Mouse (Mus musculus): ENCODE data around the gene Fcgr1.
A peak's percentile ranks its signal among the peaks of the same experiment; 100 is the strongest.
"Not testable (repeated sequence)": the region's sequence is repeated elsewhere in the genome, so short reads cannot be mapped to it uniquely, and the experiment has no call there.

Gene Fcgr1

DNA sequence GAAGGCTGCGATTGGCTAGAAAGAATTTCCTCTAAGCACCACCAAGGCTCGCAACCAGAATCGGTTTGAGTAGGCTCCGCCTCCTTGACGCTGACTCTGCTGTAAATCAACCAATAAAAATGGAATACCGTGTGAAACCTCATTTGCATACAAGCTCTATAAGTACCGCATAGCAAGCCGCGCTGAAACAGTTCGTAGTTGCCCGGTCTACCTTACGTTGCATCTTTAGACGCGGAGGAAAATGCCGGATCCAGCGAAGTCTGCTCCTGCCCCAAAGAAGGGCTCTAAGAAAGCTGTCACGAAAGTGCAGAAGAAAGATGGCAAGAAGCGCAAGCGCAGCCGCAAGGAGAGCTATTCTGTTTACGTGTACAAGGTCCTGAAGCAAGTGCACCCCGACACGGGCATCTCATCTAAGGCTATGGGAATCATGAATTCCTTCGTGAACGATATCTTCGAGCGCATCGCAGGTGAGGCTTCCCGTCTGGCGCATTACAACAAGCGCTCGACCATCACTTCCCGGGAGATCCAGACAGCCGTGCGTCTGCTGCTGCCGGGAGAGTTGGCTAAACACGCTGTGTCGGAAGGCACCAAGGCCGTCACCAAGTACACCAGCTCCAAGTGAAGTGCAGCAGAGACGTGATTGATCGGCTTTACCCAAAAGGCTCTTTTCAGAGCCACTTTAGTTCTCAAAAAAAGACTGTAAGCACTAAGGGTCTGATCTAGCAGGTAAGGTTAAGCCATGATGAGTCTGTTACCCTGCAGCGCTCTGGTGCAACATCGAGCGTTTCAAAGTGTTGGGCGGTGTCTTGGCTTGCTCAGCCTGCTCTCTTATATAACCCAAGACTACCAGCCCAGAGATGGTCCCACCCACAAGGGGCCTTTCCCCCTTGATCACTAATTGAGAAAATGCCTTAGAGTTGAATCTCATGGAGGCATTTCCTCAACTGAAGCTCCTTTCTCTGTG is 24.0 kb downstream of the Fcgr1 start, which contains the start of gene Hist2h2bb:
Gene Hist2h2bb, plus strand, starts transcription at position 242 of the 964 bp plus-strand sequence.
- peak; percentile 85 for DNase-seq (ENCODE audit: low spot score)

DNA sequence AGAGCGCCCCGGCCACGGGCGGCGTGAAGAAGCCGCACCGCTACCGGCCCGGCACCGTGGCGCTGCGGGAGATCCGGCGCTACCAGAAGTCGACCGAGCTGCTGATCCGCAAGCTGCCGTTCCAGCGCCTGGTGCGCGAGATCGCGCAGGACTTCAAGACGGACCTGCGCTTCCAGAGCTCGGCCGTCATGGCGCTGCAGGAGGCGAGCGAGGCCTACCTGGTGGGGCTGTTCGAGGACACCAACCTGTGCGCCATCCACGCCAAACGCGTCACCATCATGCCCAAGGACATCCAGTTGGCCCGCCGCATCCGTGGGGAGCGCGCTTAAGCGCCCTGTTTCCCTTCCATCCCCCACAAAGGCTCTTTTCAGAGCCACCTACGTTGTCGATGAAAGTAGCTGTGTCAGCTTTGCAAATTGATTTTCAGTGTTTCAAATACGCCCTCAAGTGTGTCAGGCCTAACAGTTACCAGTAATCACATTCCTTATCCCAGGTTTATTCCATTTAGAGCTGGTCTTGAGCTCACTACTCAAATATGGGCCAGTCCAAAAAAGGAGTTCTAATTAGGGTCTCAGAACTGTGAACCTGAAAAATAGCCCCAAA is 24.9 kb downstream of the Fcgr1 start:
- DNase-seq (ENCODE audit: low spot score), result not testable (repeated sequence)

DNA sequence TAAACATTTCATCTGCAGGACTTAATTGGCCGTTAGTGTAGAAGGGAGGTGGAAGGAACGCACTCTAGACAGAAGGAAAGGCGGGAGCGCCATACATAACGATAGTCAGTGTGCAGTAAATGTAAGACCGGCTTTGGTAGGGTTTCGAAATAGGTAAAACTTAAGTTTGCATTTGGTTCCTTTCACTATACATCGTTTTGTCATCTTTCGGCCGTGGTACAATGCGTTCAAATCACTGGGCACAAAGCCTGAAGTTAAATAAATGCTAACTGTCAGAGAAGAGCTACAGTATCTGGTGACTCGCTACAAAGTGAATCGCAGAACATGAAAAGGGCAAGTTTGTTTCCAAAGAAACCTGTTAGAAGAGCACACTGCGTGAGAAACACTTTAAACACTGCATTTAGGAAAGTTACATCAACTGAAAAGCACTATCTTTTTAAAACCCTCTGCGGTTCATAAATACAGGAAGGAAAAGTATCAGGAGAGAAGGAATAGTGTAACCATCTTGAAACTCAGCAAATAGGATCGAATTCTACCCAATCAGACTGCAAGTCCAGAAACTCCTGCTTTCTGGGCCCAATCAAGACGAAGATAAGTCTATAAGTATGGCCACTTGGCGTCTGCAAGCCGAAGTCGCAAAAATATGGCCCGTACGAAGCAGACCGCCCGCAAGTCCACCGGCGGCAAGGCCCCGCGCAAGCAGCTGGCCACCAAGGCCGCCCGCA is 25.6 kb downstream of the Fcgr1 start, which contains the start of gene Hist2h3b:
Gene Hist2h3b, plus strand, starts transcription at position 604 of the 725 bp plus-strand sequence.
- peak; percentile 88 for DNase-seq (ENCODE audit: low spot score)

DNA sequence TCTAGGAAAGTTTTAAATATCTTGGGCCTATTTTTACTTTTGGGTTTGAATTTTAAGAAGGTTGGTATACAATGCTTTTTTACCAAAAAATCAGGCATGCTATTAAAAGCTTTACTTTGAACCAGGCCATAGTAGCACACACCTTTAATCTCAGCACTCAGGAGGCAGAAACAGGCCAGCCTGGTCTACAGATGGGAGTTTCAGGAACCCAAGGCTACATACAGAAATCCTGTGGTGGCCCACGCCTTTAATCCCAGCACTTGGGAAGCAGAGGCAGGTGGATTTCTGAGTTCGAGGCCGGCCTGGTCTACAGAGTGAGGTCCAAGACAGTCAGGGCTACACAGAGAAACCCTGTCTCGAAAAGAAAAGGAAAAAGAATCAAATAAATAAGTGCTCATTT is 26.2 kb downstream of the Fcgr1 start:
- no peak for DNase-seq (ENCODE audit: low spot score)

DNA sequence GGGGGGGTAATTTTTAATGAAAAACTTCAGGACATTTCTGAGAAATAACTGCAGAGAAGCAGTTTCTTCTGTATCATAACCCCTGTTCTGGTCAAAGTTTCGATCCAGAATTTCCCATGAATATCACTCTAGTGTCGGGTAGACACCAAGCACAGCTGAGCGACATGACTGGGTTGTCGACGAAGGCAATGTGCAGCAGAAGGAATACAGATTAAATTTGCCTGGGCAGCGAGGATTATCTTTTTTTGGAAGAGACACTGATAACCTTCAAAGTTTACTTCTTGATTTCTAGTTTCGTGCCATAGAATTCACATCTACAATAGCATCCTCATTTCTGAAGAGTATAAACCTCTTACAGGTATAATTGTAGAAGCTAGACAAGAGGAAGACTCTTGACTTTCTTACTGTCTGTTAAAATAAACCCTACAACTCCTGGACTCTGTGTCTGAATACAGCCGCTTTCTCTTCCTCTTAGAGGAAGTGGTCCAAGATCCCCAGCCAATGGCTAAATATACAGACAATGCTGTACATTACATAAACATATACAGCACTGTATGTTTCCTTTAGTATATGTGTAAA is 27.5 kb downstream of the Fcgr1 start:
- no peak for DNase-seq (ENCODE audit: low spot score)

DNA sequence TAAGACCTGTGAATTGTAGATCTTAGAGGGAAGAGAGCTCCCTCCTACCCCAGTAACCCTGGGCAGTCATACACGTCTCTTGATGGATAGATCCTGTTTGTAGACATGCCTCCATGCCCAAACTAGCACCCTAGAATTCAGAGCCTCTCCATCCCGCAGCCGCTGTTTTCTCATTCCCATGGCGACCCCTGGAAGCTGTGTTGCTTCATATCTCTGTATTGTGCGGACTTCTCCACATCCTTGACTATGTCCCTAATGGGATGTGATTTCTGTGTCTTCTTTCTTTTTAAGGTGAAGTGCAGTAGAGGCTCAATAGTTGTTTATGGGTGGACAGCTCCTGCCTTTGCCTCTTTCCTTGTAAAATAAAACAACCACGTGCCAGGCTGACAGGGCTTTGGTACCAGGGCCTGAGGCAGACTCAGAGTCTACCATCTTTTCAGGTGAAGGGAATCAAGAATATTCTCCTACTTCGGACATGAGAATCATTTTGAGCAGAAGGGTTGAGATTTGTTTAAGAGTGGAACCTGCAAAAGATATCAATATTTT is 29.3 kb downstream of the Fcgr1 start:
- DNase-seq (ENCODE audit: low spot score), result no peak

DNA sequence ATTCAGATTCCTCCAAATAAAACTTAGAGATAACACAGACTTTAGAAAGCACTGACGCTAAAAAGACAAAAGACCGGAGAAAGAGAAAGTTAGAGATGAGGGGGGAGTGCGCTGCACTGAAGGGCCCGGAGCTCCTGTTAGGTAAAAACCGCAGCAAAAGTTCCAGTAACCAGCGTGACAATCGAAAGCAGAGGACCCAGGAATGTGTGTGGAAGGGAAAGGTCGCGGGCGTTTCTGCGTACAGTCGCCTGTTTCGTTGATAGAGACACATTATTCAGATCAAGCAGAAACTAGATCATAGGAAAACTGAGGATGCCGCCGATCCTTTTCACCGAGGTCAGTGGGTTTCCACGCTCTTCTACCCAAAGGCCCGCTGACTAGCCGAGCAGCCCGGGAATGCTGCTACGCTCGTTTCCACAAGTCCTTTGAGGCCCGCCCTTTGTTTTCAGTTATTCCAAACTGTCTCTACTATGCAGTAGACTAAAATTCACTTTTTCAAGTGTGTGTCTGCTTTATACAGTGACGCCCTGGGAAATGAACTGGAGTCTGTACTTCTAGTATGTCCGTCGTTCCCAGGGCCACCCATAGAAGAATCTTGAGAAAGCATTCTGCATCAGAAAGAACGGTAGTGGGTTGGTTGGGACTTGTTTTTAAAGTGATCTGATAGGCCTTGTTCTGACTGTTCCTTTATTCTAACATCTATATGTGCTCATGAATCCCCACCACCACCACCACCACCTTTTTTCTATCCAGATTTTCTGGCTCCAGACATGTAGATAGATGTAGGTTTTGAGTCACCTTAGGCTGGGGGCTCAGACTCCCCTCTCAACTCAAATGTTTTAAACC is 30.0 kb downstream of the Fcgr1 start:
- DNase-seq (ENCODE audit: low spot score), result no peak

DNA sequence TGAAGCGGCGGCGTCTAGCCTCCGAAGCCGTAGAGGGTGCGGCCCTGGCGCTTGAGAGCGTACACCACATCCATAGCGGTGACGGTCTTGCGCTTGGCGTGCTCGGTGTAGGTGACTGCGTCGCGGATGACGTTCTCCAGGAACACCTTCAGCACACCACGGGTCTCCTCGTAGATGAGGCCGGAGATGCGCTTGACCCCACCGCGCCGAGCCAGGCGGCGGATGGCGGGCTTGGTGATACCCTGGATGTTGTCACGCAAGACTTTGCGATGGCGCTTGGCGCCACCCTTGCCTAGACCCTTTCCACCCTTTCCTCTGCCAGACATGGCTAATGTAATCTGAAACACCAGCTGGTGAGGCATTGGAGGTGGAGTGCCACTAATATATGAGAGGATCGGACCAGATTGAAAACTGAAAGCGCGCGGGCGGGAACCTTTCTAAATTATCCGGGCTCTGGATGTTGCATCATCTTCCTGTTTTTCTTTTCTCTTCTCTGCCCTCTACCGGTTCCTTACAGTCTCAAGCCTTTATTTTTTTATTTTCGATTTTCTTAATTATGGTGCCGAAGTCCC is 30.7 kb downstream of the Fcgr1 start, which contains the start of gene Hist2h4:
Gene Hist2h4, minus strand, starts transcription at position 333 of the 572 bp plus-strand sequence.
- peak; percentile 96 for DNase-seq (ENCODE audit: low spot score)

DNA sequence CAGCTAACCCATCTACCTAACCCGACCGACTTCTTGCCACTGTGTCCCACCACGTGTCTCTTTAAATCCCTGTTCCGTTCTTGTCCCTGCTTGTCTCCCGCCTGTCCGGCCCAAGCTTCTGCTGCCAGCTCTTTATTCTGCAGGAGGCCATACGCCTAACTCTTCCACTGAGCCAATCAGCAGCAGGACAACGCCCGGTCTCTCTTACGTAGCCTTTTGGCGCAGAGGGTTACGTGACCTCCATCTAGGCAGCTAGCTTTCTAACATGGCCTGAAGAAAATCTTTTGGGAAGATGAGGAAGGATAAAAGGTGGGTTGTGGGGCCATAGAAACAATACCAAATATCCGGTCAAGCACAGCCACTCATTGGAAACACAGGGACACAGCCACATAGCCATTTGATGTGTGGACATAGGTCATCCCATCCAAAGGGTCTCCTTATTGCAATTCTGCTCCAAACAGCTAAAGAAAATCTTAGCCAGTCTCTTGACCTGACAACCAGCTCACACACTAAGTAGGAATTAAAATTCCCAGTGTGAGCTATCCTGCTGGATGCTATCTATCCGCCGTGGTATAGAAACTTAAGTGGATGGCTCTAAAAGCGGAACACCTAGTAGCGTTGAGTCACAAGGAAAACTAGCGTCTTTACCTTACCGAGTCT is 31.4 kb downstream of the Fcgr1 start:
- no peak for DNase-seq (ENCODE audit: low spot score)

DNA sequence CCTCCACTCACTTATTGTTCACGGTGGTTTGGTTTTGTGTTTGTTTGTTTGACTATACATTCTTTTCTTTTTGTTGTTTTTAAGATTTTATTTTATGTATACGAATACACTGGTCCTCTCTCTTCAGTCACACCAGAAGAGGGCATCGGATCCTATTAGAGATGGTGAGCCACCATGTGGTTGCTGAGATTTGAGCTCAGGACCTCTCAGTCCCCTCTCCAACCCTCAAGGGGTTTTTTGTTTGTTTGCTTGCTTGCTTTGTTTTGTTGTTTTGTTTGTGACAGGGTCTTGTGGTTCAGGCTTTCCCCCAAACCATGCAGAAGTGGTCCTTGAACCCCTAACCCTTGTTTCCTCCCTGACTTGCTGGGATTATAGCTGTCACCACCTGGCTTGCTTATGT is 32.1 kb downstream of the Fcgr1 start:
- no peak for DNase-seq (ENCODE audit: low spot score)

DNA sequence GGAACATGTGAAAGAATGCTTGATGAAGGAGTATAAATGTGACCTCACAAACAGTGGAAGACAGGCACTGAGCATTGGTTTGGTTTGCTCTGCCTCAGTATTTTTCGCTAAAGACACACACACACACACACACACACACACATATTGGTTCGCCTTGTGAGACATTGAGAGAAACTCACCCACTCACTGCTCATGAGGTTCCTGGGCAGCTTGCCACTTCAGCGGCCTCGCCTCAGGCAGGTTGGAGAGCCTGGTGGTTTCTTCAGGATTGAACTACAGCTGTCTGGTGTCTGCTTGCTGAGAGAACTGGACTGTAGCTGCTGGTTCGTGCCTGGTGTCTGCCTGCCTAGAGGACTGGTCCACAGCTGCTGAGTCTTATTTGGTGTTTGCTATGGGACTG is 33.5 kb downstream of the Fcgr1 start:
- DNase-seq (ENCODE audit: low spot score), result no peak

DNA sequence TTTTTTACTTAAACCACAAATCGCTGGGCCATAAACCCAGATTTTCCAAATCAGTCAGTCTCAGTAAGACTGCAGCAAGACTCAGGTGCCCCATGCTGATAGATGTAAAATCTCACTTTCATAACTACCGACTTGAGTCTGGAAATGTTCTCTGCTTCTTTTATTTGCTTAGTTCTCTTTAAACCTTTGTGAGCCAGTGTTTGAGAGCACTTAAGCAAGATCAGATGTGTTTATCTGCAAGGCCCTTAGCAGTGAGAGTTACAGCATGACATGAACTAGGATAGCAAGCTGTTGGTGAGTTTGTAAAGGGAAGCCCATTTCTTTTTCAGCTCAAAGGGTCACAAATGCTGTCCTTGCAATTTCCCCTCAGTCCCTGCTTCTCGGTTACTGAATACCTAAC is 36.6 kb downstream of the Fcgr1 start:
- DNase-seq (ENCODE audit: low spot score), result no peak

DNA sequence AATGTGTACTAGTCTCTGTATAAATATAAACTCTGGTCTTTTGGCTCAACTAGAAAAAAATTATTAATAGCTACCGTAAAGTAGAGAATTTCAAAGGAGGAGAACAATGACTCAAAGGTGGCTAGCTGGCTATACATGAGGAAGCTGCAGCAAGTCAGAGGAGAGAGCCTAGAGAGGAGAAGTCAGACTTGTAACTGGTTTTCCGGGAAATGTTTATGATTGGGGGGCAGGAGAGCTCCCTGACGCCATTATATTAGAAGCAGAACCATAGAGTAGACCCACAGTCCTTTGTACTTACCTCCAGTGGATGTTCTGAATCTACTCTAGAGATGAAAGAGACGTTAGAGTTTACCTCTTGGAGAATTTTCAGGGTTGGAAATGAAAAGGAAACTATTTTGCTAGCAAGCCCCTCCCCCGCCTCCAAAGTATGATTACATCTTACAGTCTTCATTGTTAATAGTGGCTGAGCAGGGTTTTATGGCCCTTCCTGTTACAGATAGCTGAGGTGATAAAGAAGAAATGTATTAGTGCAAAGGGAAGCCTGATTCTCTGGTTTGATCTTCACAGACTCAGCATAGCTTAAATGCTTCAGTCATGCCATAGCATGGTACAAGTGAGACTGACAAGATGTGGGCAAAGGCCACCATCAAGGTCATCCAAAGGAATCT is 37.7 kb downstream of the Fcgr1 start:
- no peak for DNase-seq (ENCODE audit: low spot score)

DNA sequence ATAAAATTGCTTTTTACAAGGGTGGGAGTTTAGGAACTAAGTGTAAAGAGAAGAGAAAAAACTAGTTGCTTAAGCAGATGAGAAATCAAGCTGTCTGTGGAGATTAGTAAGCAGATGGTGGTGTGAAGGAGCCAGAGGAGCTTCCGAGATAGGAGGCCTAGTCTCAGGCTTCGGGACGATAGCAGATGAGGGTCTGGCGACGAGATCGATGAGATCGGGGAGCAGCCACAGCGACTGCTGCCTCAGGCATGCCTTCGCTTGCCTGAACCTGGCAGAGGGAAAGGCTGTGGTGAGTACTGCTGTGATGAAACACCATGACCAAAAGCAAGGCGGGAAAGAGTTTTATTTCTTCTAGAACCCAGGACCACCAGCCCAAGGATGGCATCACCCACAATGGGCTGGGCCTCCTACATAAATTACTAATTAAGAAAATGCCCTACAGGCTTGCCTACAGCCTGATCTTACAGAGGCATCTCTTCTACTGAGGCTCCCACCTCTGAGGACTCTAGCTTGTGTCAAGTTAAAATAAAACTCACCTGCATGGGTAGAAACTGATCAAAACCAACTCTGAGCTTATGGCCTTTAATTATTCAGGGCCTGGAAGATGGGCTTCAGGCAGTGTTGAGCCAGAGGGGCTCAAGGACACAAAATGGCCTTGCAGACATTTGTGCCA is 39.0 kb downstream of the Fcgr1 start:
- no peak for DNase-seq (ENCODE audit: low spot score)

DNA sequence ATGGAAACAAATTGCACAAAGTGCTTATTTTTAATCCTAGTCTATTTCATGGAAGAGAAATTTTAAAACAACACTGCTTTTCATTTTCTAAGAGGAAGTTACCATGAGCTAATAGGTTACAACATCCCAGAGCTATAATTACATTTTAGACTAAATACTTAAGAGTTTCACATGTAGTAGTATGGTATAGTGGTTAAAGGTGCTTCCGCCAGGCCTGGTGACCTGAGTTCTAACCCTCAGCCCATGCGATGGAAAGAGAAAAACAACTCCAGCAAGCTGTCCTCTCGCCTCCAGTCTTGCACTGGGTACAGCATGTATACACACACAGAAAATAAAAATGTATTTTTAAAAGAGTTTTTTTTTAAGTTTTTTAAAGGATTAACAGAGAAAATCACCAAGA is 42.0 kb downstream of the Fcgr1 start:
- no peak for DNase-seq (ENCODE audit: low spot score)

DNA sequence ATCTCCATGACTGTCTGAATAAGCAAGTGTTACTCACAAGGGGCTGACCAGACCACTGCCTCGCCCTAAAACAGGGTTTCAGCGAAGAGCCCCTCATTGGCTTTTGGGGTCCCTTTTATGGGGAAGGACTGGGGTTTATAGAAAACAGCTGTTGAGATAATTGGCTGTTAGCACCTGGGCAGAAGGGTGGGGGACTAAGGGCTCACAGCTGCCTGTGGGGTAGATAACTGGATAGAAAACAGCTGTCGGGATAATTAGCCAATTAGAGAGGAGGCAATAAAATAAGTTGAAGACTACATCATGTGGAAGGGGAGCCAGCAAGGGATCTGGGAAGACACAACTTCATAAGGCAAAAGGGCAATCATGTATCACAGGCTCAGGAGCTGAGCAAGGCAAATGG is 42.9 kb downstream of the Fcgr1 start:
- no peak for DNase-seq (ENCODE audit: low spot score)

DNA sequence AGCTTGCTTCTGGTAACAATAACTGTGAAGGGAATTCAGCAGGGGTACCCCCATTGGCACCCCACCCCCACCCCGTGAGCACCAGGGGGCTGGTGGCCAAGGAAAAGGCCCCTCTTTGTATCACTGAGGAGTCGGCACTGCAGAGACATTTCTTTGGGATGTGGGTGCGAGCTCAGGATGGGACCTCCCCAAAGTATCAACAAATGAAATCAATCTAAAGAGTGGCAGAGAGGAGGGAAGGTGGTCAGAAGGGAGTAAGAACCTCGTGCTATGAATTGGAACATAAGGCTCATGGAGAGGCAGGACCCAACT is 44.8 kb downstream of the Fcgr1 start:
- no peak for DNase-seq (ENCODE audit: low spot score)

DNA sequence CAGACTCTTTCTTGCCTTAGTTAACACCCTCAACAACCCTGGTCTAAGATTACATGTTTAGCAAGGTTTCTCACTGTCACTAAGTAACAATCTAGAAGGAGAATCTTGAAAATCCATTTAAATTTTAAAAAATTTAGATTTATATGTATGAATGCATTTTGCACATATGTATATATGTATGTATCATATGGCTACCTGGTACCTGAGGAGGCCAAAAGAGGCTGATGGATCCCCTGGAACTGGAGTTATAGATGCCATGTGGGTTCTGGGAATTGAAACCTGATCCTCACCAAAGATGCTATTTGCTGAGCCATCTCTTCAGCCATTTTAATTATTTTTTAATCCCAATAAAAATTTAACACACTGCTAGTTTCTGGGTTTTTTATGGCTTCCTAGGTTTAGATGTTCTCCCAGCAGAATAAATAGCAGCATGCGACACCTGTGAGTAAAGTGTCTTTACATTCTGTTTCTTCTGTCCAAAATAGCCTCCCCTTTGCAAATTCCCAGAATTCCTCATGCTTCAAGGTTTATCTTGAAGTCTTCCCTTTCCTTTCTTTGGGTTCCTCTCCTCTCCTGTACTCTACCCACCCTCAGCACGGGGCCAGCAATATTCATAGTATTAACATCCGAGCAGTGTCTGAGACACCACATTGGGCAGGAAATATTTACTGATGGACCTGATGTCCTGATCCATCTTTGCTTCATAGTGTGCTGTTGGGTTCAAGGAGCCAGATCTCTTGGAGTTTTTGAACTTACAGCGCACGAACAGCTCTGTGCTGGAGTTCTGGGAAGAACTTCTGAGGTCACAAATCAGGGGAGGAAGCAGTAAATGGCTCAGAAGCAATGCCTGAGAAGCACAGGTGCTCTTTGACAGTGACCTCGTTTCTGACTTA is 45.4 kb downstream of the Fcgr1 start:
- DNase-seq (ENCODE audit: low spot score), result no peak
